Mouse (Mus musculus): ENCODE data around the gene Dnajc8. TPM values are rescaled to one million over a fixed set of nuclear protein-coding genes. Genes with fewer than 3 reads are reported as not detected.

The Dnajc8 gene
- polyA plus RNA-seq (2012; rRNA removed), result 143 and 159 TPM in 2 replicates

- DNase-seq (ENCODE audit: extremely low spot score in 1 of 2, low spot score in 1 of 2), result peak; percentile 87 to 97
Observed at GRCm38 (mm10) chr4:132535406-132536121, at the start of gene Dnajc8. Dnajc8 (plus strand) TSS chr4:132535550.

GRCm38 (mm10) chr4:132488521-132488920 is 46.8 kb upstream of the Dnajc8 start:
- no peak for DNase-seq (ENCODE audit: extremely low spot score in 1 of 2, low spot score in 1 of 2)

GRCm38 (mm10) chr4:132488976-132489375 is 46.4 kb upstream of the Dnajc8 start:
- no peak for DNase-seq (ENCODE audit: extremely low spot score in 1 of 2, low spot score in 1 of 2)

GRCm38 (mm10) chr4:132490273-132491010 is 44.9 kb upstream of the Dnajc8 start:
- DNase-seq (ENCODE audit: extremely low spot score in 1 of 2, low spot score in 1 of 2), result no peak

GRCm38 (mm10) chr4:132491057-132491456 is 44.3 kb upstream of the Dnajc8 start:
- no peak for DNase-seq (ENCODE audit: extremely low spot score in 1 of 2, low spot score in 1 of 2)

- DNase-seq (ENCODE audit: extremely low spot score in 1 of 2, low spot score in 1 of 2), result no peak
Observed at GRCm38 (mm10) chr4:132491748-132492147, 43.6 kb upstream of the Dnajc8 start.

GRCm38 (mm10) chr4:132492178-132493060 is 42.9 kb upstream of the Dnajc8 start:
- DNase-seq (ENCODE audit: extremely low spot score in 1 of 2, low spot score in 1 of 2), result no peak

GRCm38 (mm10) chr4:132494271-132494918 is 41.0 kb upstream of the Dnajc8 start:
- DNase-seq (ENCODE audit: extremely low spot score in 1 of 2, low spot score in 1 of 2), result peak in 1 of 2 experiments; percentile 20

- DNase-seq (ENCODE audit: extremely low spot score in 1 of 2, low spot score in 1 of 2), result no peak
Observed at GRCm38 (mm10) chr4:132501639-132502038, 33.7 kb upstream of the Dnajc8 start.

- DNase-seq (ENCODE audit: extremely low spot score in 1 of 2, low spot score in 1 of 2), result no peak
Observed at GRCm38 (mm10) chr4:132503344-132503743, 32.0 kb upstream of the Dnajc8 start.

- DNase-seq (ENCODE audit: extremely low spot score in 1 of 2, low spot score in 1 of 2), result no peak
Observed at GRCm38 (mm10) chr4:132505034-132505738, 30.2 kb upstream of the Dnajc8 start.

- DNase-seq (ENCODE audit: extremely low spot score in 1 of 2, low spot score in 1 of 2), result no peak
Observed at GRCm38 (mm10) chr4:132505800-132506199, 29.6 kb upstream of the Dnajc8 start.

- DNase-seq (ENCODE audit: extremely low spot score in 1 of 2, low spot score in 1 of 2), result no peak
Observed at GRCm38 (mm10) chr4:132506250-132506649, 29.1 kb upstream of the Dnajc8 start.

- DNase-seq (ENCODE audit: extremely low spot score in 1 of 2, low spot score in 1 of 2), result no peak
Observed at GRCm38 (mm10) chr4:132507210-132507609, 28.1 kb upstream of the Dnajc8 start.

- DNase-seq (ENCODE audit: extremely low spot score in 1 of 2, low spot score in 1 of 2), result peak; percentile 41 to 62
Observed at GRCm38 (mm10) chr4:132509621-132510296, 25.6 kb upstream of the Dnajc8 start.

GRCm38 (mm10) chr4:132510352-132510798 is 25.0 kb upstream of the Dnajc8 start, which contains the start of gene Sesn2:
Sesn2 (minus strand) TSS chr4:132510501.
- DNase-seq (ENCODE audit: extremely low spot score in 1 of 2, low spot score in 1 of 2), result peak; percentile 96 to 98

GRCm38 (mm10) chr4:132512080-132512479 is 23.3 kb upstream of the Dnajc8 start:
- no peak for DNase-seq (ENCODE audit: extremely low spot score in 1 of 2, low spot score in 1 of 2)

- DNase-seq (ENCODE audit: extremely low spot score in 1 of 2, low spot score in 1 of 2), result no peak
Observed at GRCm38 (mm10) chr4:132513395-132514273, 21.7 kb upstream of the Dnajc8 start.

Data from frontal cortex, adult 2 months (tissue).